Mouse (Mus musculus) MEL (cell line): ENCODE measurements around the gene Ccdc188. TPM values are rescaled to one million over a fixed set of nuclear protein-coding genes. Genes with fewer than 3 reads are reported as not detected.

Source experiments
- DNase-seq: peaks from one replicate; pipeline ENCODE4 v3.0.0; 2011; ENCODE audit warnings: low read depth, low spot score
- H3K27ac ChIP-seq: 2 replicates; pipeline ENCODE4 v1.5.1; 2012; ENCODE audit warnings: low read depth, mild to moderate bottlenecking, control low read depth, low read length, moderate library complexity; ENCODE audit not compliant: control insufficient read depth
- H3K27me3 ChIP-seq, 2 experiments: fragments of 150-350 bp in 1 of 2; sonication (generic) in 1 of 2; 2 replicates each; pipeline ENCODE4 v1.6.1; 2012; ENCODE audit warnings: low read length in 2 of 2, mild to moderate bottlenecking in 2 of 2, improper control_type of control experiment in 1 of 2, moderate library complexity in 1 of 2; ENCODE audit not compliant: insufficient read depth in 2 of 2, control insufficient read depth in 1 of 2
- H3K36me3 ChIP-seq, 2 experiments: 2 replicates each; pipeline ENCODE4 v1.6.1; 2012 to 2014; ENCODE audit warnings: low read length in 2 of 2, improper control_type of control experiment in 1 of 2, inconsistent platforms in 1 of 2, mild to moderate bottlenecking in 1 of 2; ENCODE audit not compliant: insufficient read depth in 2 of 2, control insufficient read depth in 1 of 2
- H3K4me1 ChIP-seq, 2 experiments: fragments of 150-350 bp in 1 of 2; sonication (generic) in 1 of 2; 2 replicates each; pipeline ENCODE4 v1.6.1; 2012; ENCODE audit warnings: low read length in 2 of 2, improper control_type of control experiment in 1 of 2, mild to moderate bottlenecking in 1 of 2; ENCODE audit not compliant: insufficient read depth in 2 of 2, control insufficient read depth in 1 of 2
- H3K4me3 ChIP-seq, 2 experiments: fragments of 150-350 bp in 1 of 2; sonication (generic) in 1 of 2; 2 replicates each; pipeline ENCODE4 v1.5.1; 2012; ENCODE audit warnings: low read depth in 2 of 2, low read length in 2 of 2, mild to moderate bottlenecking in 2 of 2, moderate library complexity in 2 of 2, control low read depth in 1 of 2, improper control_type of control experiment in 1 of 2; ENCODE audit not compliant: control insufficient read depth in 1 of 2, insufficient read depth in 1 of 2
- H3K79me2 ChIP-seq: 2 replicates; pipeline ENCODE4 v1.6.1; 2012; ENCODE audit warnings: mild to moderate bottlenecking, low read length, moderate library complexity; ENCODE audit not compliant: control insufficient read depth, poor library complexity, insufficient read depth
- H3K9ac ChIP-seq: 2 replicates; pipeline ENCODE4 v1.6.1; 2012; ENCODE audit warnings: low read depth, mild to moderate bottlenecking, control low read depth, low read length, moderate library complexity; ENCODE audit not compliant: control insufficient read depth, poor library complexity, severe bottlenecking
- H3K9me3 ChIP-seq: fragments of 150-350 bp; sonication (generic); replicated peaks from 2 replicates; pipeline ENCODE4 v1.6.1; 2012; ENCODE audit warnings: mild to moderate bottlenecking, low read length, improper control_type of control experiment, moderate library complexity; ENCODE audit not compliant: insufficient read depth
- BHLHE40 ChIP-seq: IDR thresholded peaks from 2 replicates; pipeline ENCODE4 v1.6.1; 2012; ENCODE audit warnings: low read depth, mild to moderate bottlenecking, inconsistent platforms, low read length, improper control_type of control experiment, borderline replicate concordance
- CHD1 ChIP-seq: IDR thresholded peaks from 2 replicates; pipeline ENCODE4 v1.6.1; 2012; ENCODE audit warnings: low read depth, mild to moderate bottlenecking, inconsistent platforms, low read length, improper control_type of control experiment
- CHD2 ChIP-seq: IDR thresholded peaks from 2 replicates; pipeline ENCODE4 v1.6.1; 2011; ENCODE audit warnings: low read length, improper control_type of control experiment
- CTCF ChIP-seq, 3 experiments: IDR thresholded peaks in 2 of 3; conservative IDR thresholded peaks in 1 of 3; 2 replicates each; pipeline ENCODE4 v1.5.1; 2011 to 2012; ENCODE audit warnings: low read length in 3 of 3, low read depth in 2 of 3, mild to moderate bottlenecking in 2 of 3, improper control_type of control experiment in 1 of 3, inconsistent platforms in 1 of 3, mixed read lengths in 1 of 3, moderate library complexity in 1 of 3; ENCODE audit not compliant: control insufficient read depth in 1 of 3, insufficient read depth in 1 of 3, poor library complexity in 1 of 3, severe bottlenecking in 1 of 3
- E2F4 ChIP-seq: IDR thresholded peaks from 2 replicates; pipeline ENCODE4 v1.6.1; 2011; ENCODE audit warnings: low read depth, low read length, improper control_type of control experiment, borderline replicate concordance
- ELF1 ChIP-seq: IDR thresholded peaks from 2 replicates; pipeline ENCODE4 v1.6.1; 2014; ENCODE audit warnings: low read depth, mild to moderate bottlenecking, inconsistent platforms, low read length, improper control_type of control experiment, moderate library complexity
- EP300 ChIP-seq, 2 experiments: IDR thresholded peaks; 2 replicates each; pipeline ENCODE4 v1.6.1; 2011; ENCODE audit warnings: improper control_type of control experiment in 2 of 2, low read length in 2 of 2, low read depth in 1 of 2, mild to moderate bottlenecking in 1 of 2
- ETS1 ChIP-seq: IDR thresholded peaks from 2 replicates; pipeline ENCODE4 v1.6.1; 2012; ENCODE audit warnings: low read depth, mild to moderate bottlenecking, inconsistent platforms, low read length, improper control_type of control experiment, moderate library complexity
- GATA1 ChIP-seq: IDR thresholded peaks from 2 replicates; pipeline ENCODE4 v1.6.1; 2011; ENCODE audit warnings: low read depth, low read length, improper control_type of control experiment
- HCFC1 ChIP-seq: IDR thresholded peaks from 2 replicates; pipeline ENCODE4 v1.6.1; 2012; ENCODE audit warnings: low read depth, mild to moderate bottlenecking, inconsistent platforms, low read length, improper control_type of control experiment, moderate library complexity
- JUND ChIP-seq: IDR thresholded peaks from 2 replicates; pipeline ENCODE4 v1.6.1; 2011; ENCODE audit warnings: low read depth, mild to moderate bottlenecking, improper control_type of control experiment, low read length
- KAT2A ChIP-seq: conservative IDR thresholded peaks from 2 replicates; pipeline ENCODE4 v1.6.1; 2012; ENCODE audit warnings: low read depth, low read length, improper control_type of control experiment, inconsistent platforms
- MAFK ChIP-seq: IDR thresholded peaks from 2 replicates; pipeline ENCODE4 v1.6.1; 2011; ENCODE audit warnings: low read depth, mild to moderate bottlenecking, low read length, improper control_type of control experiment, borderline replicate concordance
- MAX ChIP-seq: IDR thresholded peaks from 2 replicates; pipeline ENCODE4 v1.6.1; 2011; ENCODE audit warnings: low read length, improper control_type of control experiment
- MAZ ChIP-seq: IDR thresholded peaks from 2 replicates; pipeline ENCODE4 v1.6.1; 2012; ENCODE audit warnings: low read depth, mild to moderate bottlenecking, inconsistent platforms, low read length, improper control_type of control experiment
- MEF2A ChIP-seq: IDR thresholded peaks from 2 replicates; pipeline ENCODE4 v1.6.1; 2014; ENCODE audit warnings: low read depth, mild to moderate bottlenecking, inconsistent platforms, low read length, improper control_type of control experiment; ENCODE audit not compliant: poor library complexity, insufficient replicate concordance, severe bottlenecking; ENCODE audit errors: extremely low read depth
- MXI1 ChIP-seq: IDR thresholded peaks from 2 replicates; pipeline ENCODE4 v1.6.1; 2011; ENCODE audit warnings: mild to moderate bottlenecking, low read depth, low read length, improper control_type of control experiment
- MYB ChIP-seq: IDR thresholded peaks from 2 replicates; pipeline ENCODE4 v1.6.1; 2011; ENCODE audit warnings: mild to moderate bottlenecking, low read depth, low read length, improper control_type of control experiment
- MYC ChIP-seq: IDR thresholded peaks from 2 replicates; pipeline ENCODE4 v1.6.1; 2011; ENCODE audit warnings: low read depth, mild to moderate bottlenecking, low read length, improper control_type of control experiment, moderate library complexity
- NELFE ChIP-seq: IDR thresholded peaks from 2 replicates; pipeline ENCODE4 v1.6.1; 2011; ENCODE audit warnings: low read depth, low read length, improper control_type of control experiment
- NRF1 ChIP-seq: IDR thresholded peaks from 2 replicates; pipeline ENCODE4 v1.6.1; 2014; ENCODE audit warnings: low read depth, mild to moderate bottlenecking, inconsistent platforms, low read length, improper control_type of control experiment, moderate library complexity; ENCODE audit not compliant: poor library complexity, insufficient read depth, severe bottlenecking
- POLR2AphosphoS2 ChIP-seq: IDR thresholded peaks from 2 replicates; pipeline ENCODE4 v1.6.1; 2011; ENCODE audit warnings: low read length, improper control_type of control experiment
- POLR2AphosphoS5 ChIP-seq: IDR thresholded peaks from 2 replicates; pipeline ENCODE4 v1.6.1; 2012; ENCODE audit warnings: low read depth, borderline replicate concordance, mild to moderate bottlenecking, inconsistent platforms, low read length, moderate library complexity, mixed read lengths
- RAD21 ChIP-seq: IDR thresholded peaks from 2 replicates; pipeline ENCODE4 v1.6.1; 2011; ENCODE audit warnings: mild to moderate bottlenecking, low read depth, low read length, improper control_type of control experiment
- SIN3A ChIP-seq: IDR thresholded peaks from 2 replicates; pipeline ENCODE4 v1.6.1; 2012; ENCODE audit warnings: low read length, improper control_type of control experiment, inconsistent platforms
- SMC3 ChIP-seq: IDR thresholded peaks from 2 replicates; pipeline ENCODE4 v1.6.1; 2011; ENCODE audit warnings: low read depth, low read length, improper control_type of control experiment
- TAL1 ChIP-seq: IDR thresholded peaks from 2 replicates; pipeline ENCODE4 v1.6.1; 2012; ENCODE audit warnings: mild to moderate bottlenecking, inconsistent platforms, low read length, moderate library complexity, mixed read lengths
- TBP ChIP-seq: IDR thresholded peaks from 2 replicates; pipeline ENCODE4 v1.8.0; 2011; ENCODE audit warnings: low read depth, low read length, improper control_type of control experiment
- TCF12 ChIP-seq: IDR thresholded peaks from 2 replicates; pipeline ENCODE4 v1.6.1; 2014; ENCODE audit warnings: low read depth, mild to moderate bottlenecking, inconsistent platforms, low read length, improper control_type of control experiment, moderate library complexity
- UBTF ChIP-seq: IDR thresholded peaks from 2 replicates; pipeline ENCODE4 v1.6.1; 2012; ENCODE audit warnings: low read depth, mild to moderate bottlenecking, inconsistent platforms, low read length, improper control_type of control experiment, moderate library complexity, borderline replicate concordance; ENCODE audit not compliant: insufficient read depth
- USF1 ChIP-seq: IDR thresholded peaks from 2 replicates; pipeline ENCODE4 v1.6.1; 2014; ENCODE audit warnings: low read depth, mild to moderate bottlenecking, inconsistent platforms, low read length, improper control_type of control experiment, moderate library complexity
- USF2 ChIP-seq, 2 experiments: IDR thresholded peaks; 2 replicates each; pipeline ENCODE4 v1.6.1; 2011 to 2012; ENCODE audit warnings: improper control_type of control experiment in 2 of 2, low read length in 2 of 2, borderline replicate concordance in 1 of 2, inconsistent platforms in 1 of 2, low read depth in 1 of 2, mild to moderate bottlenecking in 1 of 2; ENCODE audit not compliant: insufficient read depth in 1 of 2
- ZC3H11A ChIP-seq: IDR thresholded peaks from 2 replicates; pipeline ENCODE4 v1.6.1; 2012; ENCODE audit warnings: low read depth, mild to moderate bottlenecking, inconsistent platforms, low read length, improper control_type of control experiment
- ZKSCAN1 ChIP-seq: IDR thresholded peaks from 2 replicates; pipeline ENCODE4 v1.6.1; 2012; ENCODE audit warnings: low read depth, mild to moderate bottlenecking, inconsistent platforms, low read length, improper control_type of control experiment, moderate library complexity
- ZMIZ1 ChIP-seq: IDR thresholded peaks from 2 replicates; pipeline ENCODE4 v1.6.1; 2012; ENCODE audit warnings: low read depth, mild to moderate bottlenecking, inconsistent platforms, low read length, improper control_type of control experiment, moderate library complexity
- ZNF384 ChIP-seq: IDR thresholded peaks from 2 replicates; pipeline ENCODE4 v1.6.1; 2012; ENCODE audit warnings: low read depth, mild to moderate bottlenecking, inconsistent platforms, low read length, improper control_type of control experiment
- polyA plus RNA-seq, 2 experiments: library from polyadenylated mRNA; stranded (reverse) in 1 of 2; unstranded in 1 of 2; fragments of >175 nt in 1 of 2; fragments of >200 nt in 1 of 2; gene quantifications; 2 replicates each; pipeline versions ENCODE4 v1.2.1 to v1.2.4; 2012; ENCODE audit warnings: low replicate concordance in 2 of 2, low read depth in 1 of 2; ENCODE audit not compliant: insufficient read length in 2 of 2, insufficient read depth in 1 of 2, missing spikeins in 1 of 2
- total RNA-seq: library from RNA; depleted of rRNA; stranded (reverse); fragments of 300-350 nt; gene quantifications from 2 replicates; pipeline ENCODE4 v1.2.3, GENCODE M21; 2012

Ccdc188 gene
- total and polyA plus RNA-seq, 3 experiments, result not detected

GRCm38 (mm10) chr16:18234671-18235388 lies 17.2 kb downstream of the Ccdc188 start, which contains the start of gene Zdhhc8:
Gene Zdhhc8, minus strand, starts transcription at chr16:18235136.
- Histone ChIP-seq H3K4me3 (peak within 1 kb of the TSS; percentile 82 to 96), H3K79me2 (peaks cover 24% of the 10 kb centered on the region), H3K27ac (no peak within 1 kb of the TSS), H3K27me3 (no peaks in the 10 kb centered on the region), H3K4me1 (peaks cover 0 to 21% of the 10 kb centered on the region in 2 experiments; a peak in 3 of 4 replicates), H3K9ac (peak within 1 kb of the TSS; percentile 74), H3K9me3 (no peaks in the 10 kb centered on the region), H3K36me3 (peaks cover 4 to 8% of the 10 kb centered on the region in 2 experiments; a peak in 3 of 4 replicates)
- peak; percentile 73 for DNase-seq
- TF ChIP-seq USF1, result no peak
- no peak for TF ChIP-seq CHD1
- TF ChIP-seq ZNF384, result 0 out of 2 replicates have a peak, but pooled peaks have one; percentile 14
- no peak for TF ChIP-seq EP300 (IDR thresholded peaks at IDR 0.05; ENCODE audit: low read depth in 1 of 2, low read length in 2 of 2)
- peak; percentile 34; the same call in 1 of the 2 replicates for TF ChIP-seq NELFE
- no peak for TF ChIP-seq E2F4
- no peak for TF ChIP-seq TCF12
- TF ChIP-seq GATA1, result no peak
- TF ChIP-seq ZMIZ1, result no peak
- no peak for TF ChIP-seq TAL1
- no peak for TF ChIP-seq ZKSCAN1
- peak; percentile 46; the same call in 1 of the 2 replicates for TF ChIP-seq HCFC1
- TF ChIP-seq ELF1, result no peak
- no peak for TF ChIP-seq POLR2AphosphoS5
- no peak for TF ChIP-seq JUND
- no peak for TF ChIP-seq MAFK
- peak; percentile 29; the same call in 1 of the 2 replicates for TF ChIP-seq SIN3A
- no peak for TF ChIP-seq KAT2A
- TF ChIP-seq NRF1, result peak; percentile 73
- TF ChIP-seq MYC, result no peak
- TF ChIP-seq MAZ, result peak; percentile 80; the same call in 1 of the 2 replicates
- TF ChIP-seq CHD2, result no peak
- no peak; the same call in 1 of the 2 replicates for TF ChIP-seq TBP
- no peak for TF ChIP-seq MYB
- no peak for TF ChIP-seq USF2 (IDR thresholded peaks at IDR 0.05; ENCODE audit: borderline replicate concordance in 1 of 2, insufficient read depth in 1 of 2, low read depth in 1 of 2, low read length in 2 of 2)
- no peak for TF ChIP-seq CTCF (IDR thresholded peaks at IDR 0.05 in 2 of 3, conservative IDR thresholded peaks at IDR 0.05 in 1 of 3; ENCODE audit: control insufficient read depth in 1 of 3, insufficient read depth in 1 of 3, low read depth in 2 of 3, low read length in 3 of 3, poor library complexity in 1 of 3, severe bottlenecking in 1 of 3)
- no peak for TF ChIP-seq MEF2A
- TF ChIP-seq POLR2AphosphoS2, result no peak
- 0 out of 2 replicates have a peak, but pooled peaks have one; percentile 20 for TF ChIP-seq MAX
- no peak for TF ChIP-seq UBTF
- peak; percentile 57; the same call in 1 of the 2 replicates for TF ChIP-seq BHLHE40
- no peak for TF ChIP-seq RAD21
- no peak for TF ChIP-seq ETS1
- no peak for TF ChIP-seq ZC3H11A
- TF ChIP-seq MXI1, result peak; percentile 80
- TF ChIP-seq SMC3, result no peak
